Mouse (Mus musculus): Measurements from ENCODE around the gene Atg101.

DNA sequence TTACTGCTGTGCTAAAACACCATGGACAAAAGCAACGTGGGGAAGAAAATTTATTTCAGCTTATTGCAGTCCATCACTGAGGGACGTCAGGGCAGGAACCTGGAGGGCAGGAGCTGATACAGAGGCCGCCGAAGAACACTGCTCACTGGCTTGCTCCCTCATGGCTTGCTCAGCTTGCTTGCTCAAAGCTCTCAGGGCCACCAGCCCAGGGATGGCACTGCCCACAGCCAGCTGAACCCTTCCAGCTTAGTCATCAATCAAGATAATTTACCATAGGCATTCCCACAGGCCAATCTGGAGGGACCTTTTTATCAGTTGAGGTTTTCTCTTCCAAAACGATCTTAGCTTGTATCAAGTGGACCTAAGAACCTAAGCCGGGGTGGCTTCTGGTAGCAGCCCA, 27.9 kb downstream of the Atg101 start:
- TF ChIP-seq POLR2AphosphoS2 (IDR thresholded peaks at IDR 0.05; ENCODE audit: low read length) (no peak), NELFE (IDR thresholded peaks at IDR 0.05; ENCODE audit: low read depth, low read length) (no peak), MEF2A (IDR thresholded peaks at IDR 0.05; ENCODE audit: extremely low read depth, insufficient replicate concordance, low read depth, low read length, poor library complexity, severe bottlenecking) (no peak), ZKSCAN1 (IDR thresholded peaks at IDR 0.05; ENCODE audit: low read depth, low read length) (no peak), POLR2A (IDR thresholded peaks at IDR 0.05; ENCODE audit: control insufficient read depth in 1 of 2, insufficient read depth in 1 of 2, low read depth in 1 of 2, low read length in 2 of 2, poor library complexity in 1 of 2) (no peak), NRF1 (IDR thresholded peaks at IDR 0.05; ENCODE audit: insufficient read depth, low read depth, low read length, poor library complexity, severe bottlenecking) (no peak)

Measured in MEL (cell line).